Mouse (Mus musculus): ENCODE data around the gene Lrrc75a. TPM values are rescaled to one million over a fixed set of nuclear protein-coding genes. Genes with fewer than 3 reads are reported as not detected.

Lrrc75a gene
- polyA plus RNA-seq, 1 experiment, result 6.9 TPM

- Histone ChIP-seq H3K4me3 (ENCODE audit: control insufficient read depth, insufficient read depth, low read length) (no peak overlapping the region), H3K27ac (ENCODE audit: control insufficient read depth, insufficient read depth, low read length) (no peak overlapping the region), H3K36me3 (ENCODE audit: control insufficient read depth, insufficient read depth, low read length) (peaks cover 91% of the 10 kb centered on the region), H3K4me1 (replicated peaks; ENCODE audit: control insufficient read depth, insufficient read depth, low read length) (no peaks in the 10 kb centered on the region), H3K27me3 (ENCODE audit: control insufficient read depth, insufficient read depth, low read length) (no peaks in the 10 kb centered on the region)
- no peak for DNase-seq
- TF ChIP-seq POLR2A (IDR thresholded peaks at IDR 0.05; ENCODE audit: control insufficient read depth, extremely low read depth, insufficient read depth, low read length, poor library complexity), result no peak
- TF ChIP-seq CTCF (IDR thresholded peaks at IDR 0.05; ENCODE audit: borderline replicate concordance, control insufficient read depth, extremely low read depth, insufficient read depth, low read length, poor library complexity), result no peak
- 80% methylated on average over 5 of the region's 5 CpGs for WGBS
These were observed 61.3 kb downstream of the Lrrc75a start for GRCm38 (mm10) chr11:62587034-62587433.

GRCm38 (mm10) chr11:62584671-62585206, 63.6 kb downstream of the Lrrc75a start:
- Histone ChIP-seq H3K36me3 (ENCODE audit: control insufficient read depth, insufficient read depth, low read length) (peaks cover 84% of the 10 kb centered on the region), H3K27ac (ENCODE audit: control insufficient read depth, insufficient read depth, low read length) (no peak overlapping the region), H3K27me3 (ENCODE audit: control insufficient read depth, insufficient read depth, low read length) (no peaks in the 10 kb centered on the region), H3K4me1 (replicated peaks; ENCODE audit: control insufficient read depth, insufficient read depth, low read length) (no peaks in the 10 kb centered on the region), H3K4me3 (ENCODE audit: control insufficient read depth, insufficient read depth, low read length) (no peak overlapping the region)
- no peak for DNase-seq
- TF ChIP-seq POLR2A (IDR thresholded peaks at IDR 0.05; ENCODE audit: control insufficient read depth, extremely low read depth, insufficient read depth, low read length, poor library complexity), result no peak
- no peak for TF ChIP-seq CTCF (IDR thresholded peaks at IDR 0.05; ENCODE audit: borderline replicate concordance, control insufficient read depth, extremely low read depth, insufficient read depth, low read length, poor library complexity)
- WGBS, result 95% methylated on average over 9 of the region's 9 CpGs

- DNase-seq, result no peak
- TF ChIP-seq POLR2A (IDR thresholded peaks at IDR 0.05; ENCODE audit: control insufficient read depth, extremely low read depth, insufficient read depth, low read length, poor library complexity) (no peak), CTCF (IDR thresholded peaks at IDR 0.05; ENCODE audit: borderline replicate concordance, control insufficient read depth, extremely low read depth, insufficient read depth, low read length, poor library complexity) (no peak)
- Histone ChIP-seq H3K27ac (ENCODE audit: control insufficient read depth, insufficient read depth, low read length) (no peak overlapping the region), H3K27me3 (ENCODE audit: control insufficient read depth, insufficient read depth, low read length) (no peaks in the 10 kb centered on the region), H3K36me3 (ENCODE audit: control insufficient read depth, insufficient read depth, low read length) (peaks cover 81% of the 10 kb centered on the region), H3K4me3 (ENCODE audit: control insufficient read depth, insufficient read depth, low read length) (no peak overlapping the region), H3K4me1 (replicated peaks; ENCODE audit: control insufficient read depth, insufficient read depth, low read length) (no peaks in the 10 kb centered on the region)
- 96% methylated on average over 6 of the region's 6 CpGs for WGBS
These were observed 65.3 kb downstream of the Lrrc75a start for GRCm38 (mm10) chr11:62583031-62583430.

DNA sequence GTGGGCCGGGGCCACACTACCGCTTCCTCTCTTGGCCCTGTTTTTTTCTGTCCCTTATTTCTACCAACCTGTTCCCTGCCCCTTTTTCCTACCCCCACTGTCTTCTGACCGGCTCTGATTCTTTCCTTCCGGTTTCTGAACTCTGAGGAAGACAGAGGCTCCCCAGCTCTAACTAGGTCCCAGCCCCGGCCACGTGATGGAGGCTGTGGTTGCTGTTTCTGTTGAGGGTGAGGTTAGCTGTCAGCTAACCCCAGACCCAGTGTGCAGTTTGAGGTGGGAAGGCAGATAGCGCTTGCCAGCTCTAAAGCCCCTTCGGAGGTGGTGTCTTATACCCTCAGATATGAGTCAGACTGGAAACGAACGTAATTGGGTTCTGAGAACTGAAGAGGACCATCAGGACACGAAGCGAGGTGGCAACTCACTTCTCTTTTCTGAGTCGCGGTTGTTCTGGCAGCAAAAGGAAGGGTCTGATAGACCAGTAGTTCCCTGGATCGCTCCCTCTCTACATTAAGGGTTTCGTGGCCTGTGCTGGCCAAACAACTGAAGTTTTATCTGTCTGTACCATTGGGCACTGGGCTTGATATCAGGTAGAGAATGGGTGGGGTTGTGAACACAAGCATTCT, 71.7 kb downstream of the Lrrc75a start:
- TF ChIP-seq POLR2A (IDR thresholded peaks at IDR 0.05; ENCODE audit: control insufficient read depth, extremely low read depth, insufficient read depth, low read length, poor library complexity), result no peak
- TF ChIP-seq CTCF (IDR thresholded peaks at IDR 0.05; ENCODE audit: borderline replicate concordance, control insufficient read depth, extremely low read depth, insufficient read depth, low read length, poor library complexity), result no peak
- Histone ChIP-seq H3K36me3 (ENCODE audit: control insufficient read depth, insufficient read depth, low read length) (peaks cover 26% of the 10 kb centered on the region), H3K27me3 (ENCODE audit: control insufficient read depth, insufficient read depth, low read length) (no peaks in the 10 kb centered on the region), H3K4me3 (ENCODE audit: control insufficient read depth, insufficient read depth, low read length) (peak overlapping the region; percentile 74), H3K4me1 (replicated peaks; ENCODE audit: control insufficient read depth, insufficient read depth, low read length) (peaks cover 15% of the 10 kb centered on the region), H3K27ac (ENCODE audit: control insufficient read depth, insufficient read depth, low read length) (peak overlapping the region; percentile 74)
- peak; percentile 86 for DNase-seq
- WGBS, result 7% methylated on average over 16 of the region's 16 CpGs

- H3K27me3 ChIP-seq (ENCODE audit: control insufficient read depth, insufficient read depth, low read length), result no peaks in the 10 kb centered on the region
- peaks cover 15% of the 10 kb centered on the region for H3K4me1 ChIP-seq (replicated peaks; ENCODE audit: control insufficient read depth, insufficient read depth, low read length)
- peak overlapping the region; percentile 74 for H3K4me3 ChIP-seq (ENCODE audit: control insufficient read depth, insufficient read depth, low read length)
- peak; percentile 48 for DNase-seq
- WGBS, result 2% methylated on average over 27 of the region's 27 CpGs
- peak overlapping the region; percentile 74 for H3K27ac ChIP-seq (ENCODE audit: control insufficient read depth, insufficient read depth, low read length)
- TF ChIP-seq CTCF (IDR thresholded peaks at IDR 0.05; ENCODE audit: borderline replicate concordance, control insufficient read depth, extremely low read depth, insufficient read depth, low read length, poor library complexity) (no peak; the same call in 1 of the 2 replicates), POLR2A (IDR thresholded peaks at IDR 0.05; ENCODE audit: control insufficient read depth, extremely low read depth, insufficient read depth, low read length, poor library complexity) (0 out of 2 replicates have a peak, but pooled peaks have one; percentile 22)
- H3K36me3 ChIP-seq (ENCODE audit: control insufficient read depth, insufficient read depth, low read length), result peaks cover 21% of the 10 kb centered on the region
These were observed 72.5 kb downstream of the Lrrc75a start for GRCm38 (mm10) chr11:62575659-62576438.

DNA sequence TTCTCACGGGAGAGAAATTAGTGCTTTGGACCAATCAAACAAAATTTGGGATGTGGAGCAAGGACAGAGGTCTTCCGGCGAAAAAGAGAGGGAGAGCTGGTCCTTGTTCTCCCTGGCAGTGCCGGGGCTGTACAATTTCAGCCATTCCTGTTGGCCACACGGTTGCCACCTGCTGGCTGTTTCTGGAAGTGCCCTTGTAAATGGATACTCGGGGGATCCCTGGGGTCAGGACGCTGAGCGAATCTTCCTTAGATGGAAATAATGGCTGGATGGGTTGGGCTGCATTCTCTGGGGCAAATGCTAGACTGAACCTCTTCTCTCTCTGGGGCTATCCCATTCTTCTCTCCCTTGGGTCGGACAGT, 73.0 kb downstream of the Lrrc75a start:
- peak overlapping the region; percentile 74 for H3K4me3 ChIP-seq (ENCODE audit: control insufficient read depth, insufficient read depth, low read length)
- 0% methylated on average over 9 of the region's 9 CpGs for WGBS
- peak; percentile 91 for DNase-seq
- peaks cover 15% of the 10 kb centered on the region for H3K4me1 ChIP-seq (replicated peaks; ENCODE audit: control insufficient read depth, insufficient read depth, low read length)
- H3K36me3 ChIP-seq (ENCODE audit: control insufficient read depth, insufficient read depth, low read length), result peaks cover 18% of the 10 kb centered on the region
- TF ChIP-seq CTCF (IDR thresholded peaks at IDR 0.05; ENCODE audit: borderline replicate concordance, control insufficient read depth, extremely low read depth, insufficient read depth, low read length, poor library complexity) (peak; percentile 91), POLR2A (IDR thresholded peaks at IDR 0.05; ENCODE audit: control insufficient read depth, extremely low read depth, insufficient read depth, low read length, poor library complexity) (no peak)
- peak overlapping the region; percentile 91; the same call in 1 of the 2 replicates for H3K27ac ChIP-seq (ENCODE audit: control insufficient read depth, insufficient read depth, low read length)
- H3K27me3 ChIP-seq (ENCODE audit: control insufficient read depth, insufficient read depth, low read length), result no peaks in the 10 kb centered on the region
